Mouse (Mus musculus): ENCODE results near the gene Epha6. TPM values are rescaled to one million over a fixed set of nuclear protein-coding genes. Genes with fewer than 3 reads are reported as not detected.

Gene Epha6
- total and polyA plus RNA-seq, 2 experiments from 2014 or later: 5.3 to 25.3 TPM

GRCm38 (mm10) chr16:59715524-59715923 is 889.8 kb downstream of the Epha6 start:
- H3K27ac ChIP-seq (ENCODE audit: low read depth, low read length): no peak overlapping the region
- no peak overlapping the region for H3K4me3 ChIP-seq (ENCODE audit: low read depth, low read length)
- no peaks in the 10 kb centered on the region for H3K27me3 ChIP-seq (ENCODE audit: insufficient read depth, low read length)
- WGBS: 90% methylated on average over 4 of the region's 4 CpGs
- no peak overlapping the region for H3K9ac ChIP-seq (replicated peaks; ENCODE audit: low read length, poor library complexity, severe bottlenecking)
- no peak for TF ChIP-seq CTCF (IDR thresholded peaks at IDR 0.05)
- DNase-seq (ENCODE audit: low spot score) (no peak), ATAC-seq (ENCODE audit: low FRiP score) (no peak)
- no peak overlapping the region for H3K4me2 ChIP-seq (ENCODE audit: low read depth, low read length, poor library complexity, severe bottlenecking)
- no peaks in the 10 kb centered on the region for H3K36me3 ChIP-seq (ENCODE audit: insufficient read depth, low read length)
- no peaks in the 10 kb centered on the region for H3K9me3 ChIP-seq (ENCODE audit: low read length)
- no peaks in the 10 kb centered on the region for H3K4me1 ChIP-seq (ENCODE audit: insufficient read depth, low read length)

DNA sequence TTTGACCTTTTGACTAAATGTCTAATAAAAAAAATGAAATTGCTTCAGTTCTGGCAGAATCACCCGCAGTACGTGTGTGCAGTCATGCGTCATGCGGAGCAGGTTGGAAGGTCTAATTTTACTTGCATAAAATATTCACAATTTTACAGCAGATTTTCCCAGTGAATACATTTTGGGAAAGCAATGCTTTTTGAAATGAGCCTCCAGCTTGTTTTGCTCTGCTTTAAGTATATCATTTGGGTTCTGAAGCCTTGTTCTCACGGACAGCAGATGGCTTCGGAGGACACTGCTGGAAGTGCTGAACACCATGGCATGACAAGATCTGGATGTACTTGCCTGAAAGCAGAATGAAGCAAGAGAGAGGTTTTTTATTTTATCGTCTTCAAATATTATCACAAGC is 912.1 kb downstream of the Epha6 start:
- WGBS: 79% methylated on average over 7 of the region's 7 CpGs
- TF ChIP-seq CTCF (IDR thresholded peaks at IDR 0.05): no peak
- Histone ChIP-seq H3K27me3 (ENCODE audit: insufficient read depth, low read length) (no peaks in the 10 kb centered on the region), H3K9ac (replicated peaks; ENCODE audit: low read length, poor library complexity, severe bottlenecking) (no peak overlapping the region), H3K27ac (ENCODE audit: low read depth, low read length) (no peak overlapping the region), H3K4me2 (ENCODE audit: low read depth, low read length, poor library complexity, severe bottlenecking) (no peak overlapping the region), H3K4me3 (ENCODE audit: low read depth, low read length) (no peak overlapping the region), H3K4me1 (ENCODE audit: insufficient read depth, low read length) (no peaks in the 10 kb centered on the region), H3K9me3 (ENCODE audit: low read length) (no peaks in the 10 kb centered on the region), H3K36me3 (ENCODE audit: insufficient read depth, low read length) (no peaks in the 10 kb centered on the region)
- ATAC-seq (ENCODE audit: low FRiP score): no peak
- DNase-seq (ENCODE audit: low spot score): no peak

DNA sequence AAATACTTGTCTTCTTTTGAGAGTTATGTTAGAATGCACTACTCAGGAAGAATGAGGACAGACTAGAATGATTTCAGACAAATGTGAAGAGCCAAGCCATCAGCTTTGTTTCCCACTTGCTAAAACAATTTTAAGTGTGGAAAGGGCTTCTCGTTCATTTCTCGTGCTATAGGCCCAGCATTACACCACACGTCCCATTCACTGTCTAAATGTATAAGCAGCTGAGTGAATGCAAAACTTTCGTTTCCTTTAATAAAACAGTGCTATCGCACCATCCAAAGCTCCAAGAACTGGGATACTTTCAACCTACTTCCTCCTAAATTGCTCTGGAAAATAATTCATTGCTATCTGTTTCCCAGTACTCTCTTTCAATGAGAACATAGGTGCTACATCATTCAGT is 916.2 kb downstream of the Epha6 start:
- Histone ChIP-seq H3K4me2 (ENCODE audit: low read depth, low read length, poor library complexity, severe bottlenecking) (no peak overlapping the region), H3K36me3 (ENCODE audit: insufficient read depth, low read length) (no peaks in the 10 kb centered on the region), H3K27me3 (ENCODE audit: insufficient read depth, low read length) (no peaks in the 10 kb centered on the region), H3K9ac (replicated peaks; ENCODE audit: low read length, poor library complexity, severe bottlenecking) (no peak overlapping the region), H3K9me3 (ENCODE audit: low read length) (no peaks in the 10 kb centered on the region), H3K27ac (ENCODE audit: low read depth, low read length) (no peak overlapping the region), H3K4me3 (ENCODE audit: low read depth, low read length) (no peak overlapping the region), H3K4me1 (ENCODE audit: insufficient read depth, low read length) (no peaks in the 10 kb centered on the region)
- TF ChIP-seq CTCF (IDR thresholded peaks at IDR 0.05): no peak
- WGBS: 90% methylated on average over 5 of the region's 5 CpGs
- DNase-seq (ENCODE audit: low spot score) (no peak), ATAC-seq (ENCODE audit: low FRiP score) (no peak)

DNA sequence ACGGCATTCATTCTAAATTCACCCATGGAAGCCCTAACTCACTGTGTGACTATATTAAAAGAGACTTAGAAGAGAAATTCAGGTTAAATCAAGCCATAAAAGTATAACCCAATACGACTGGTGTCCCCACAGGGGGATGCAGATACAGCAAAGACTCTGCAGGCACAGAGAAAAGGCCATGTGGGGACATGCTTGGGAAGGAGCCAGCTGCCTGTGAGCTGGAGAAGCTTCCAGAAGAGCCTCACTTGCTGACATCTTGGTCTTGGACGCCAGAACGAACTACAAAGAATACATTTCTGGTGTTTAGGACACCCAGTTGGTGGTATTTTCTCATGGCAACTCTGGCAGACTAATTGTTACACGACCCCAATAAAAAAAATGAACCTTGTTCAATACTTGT is 920.2 kb downstream of the Epha6 start:
- TF ChIP-seq CTCF (IDR thresholded peaks at IDR 0.05): no peak
- no peak overlapping the region for H3K4me2 ChIP-seq (ENCODE audit: low read depth, low read length, poor library complexity, severe bottlenecking)
- DNase-seq (ENCODE audit: low spot score): no peak
- 73% methylated on average over 5 of the region's 5 CpGs for WGBS
- peaks cover 5% of the 10 kb centered on the region; the same call in 1 of the 2 replicates for H3K4me1 ChIP-seq (ENCODE audit: insufficient read depth, low read length)
- H3K9me3 ChIP-seq (ENCODE audit: low read length): no peaks in the 10 kb centered on the region
- no peak overlapping the region for H3K9ac ChIP-seq (replicated peaks; ENCODE audit: low read length, poor library complexity, severe bottlenecking)
- no peaks in the 10 kb centered on the region for H3K36me3 ChIP-seq (ENCODE audit: insufficient read depth, low read length)
- no peak overlapping the region for H3K4me3 ChIP-seq (ENCODE audit: low read depth, low read length)
- H3K27me3 ChIP-seq (ENCODE audit: insufficient read depth, low read length): no peaks in the 10 kb centered on the region
- no peak overlapping the region for H3K27ac ChIP-seq (ENCODE audit: low read depth, low read length)
- no peak for ATAC-seq (ENCODE audit: low FRiP score)

DNA sequence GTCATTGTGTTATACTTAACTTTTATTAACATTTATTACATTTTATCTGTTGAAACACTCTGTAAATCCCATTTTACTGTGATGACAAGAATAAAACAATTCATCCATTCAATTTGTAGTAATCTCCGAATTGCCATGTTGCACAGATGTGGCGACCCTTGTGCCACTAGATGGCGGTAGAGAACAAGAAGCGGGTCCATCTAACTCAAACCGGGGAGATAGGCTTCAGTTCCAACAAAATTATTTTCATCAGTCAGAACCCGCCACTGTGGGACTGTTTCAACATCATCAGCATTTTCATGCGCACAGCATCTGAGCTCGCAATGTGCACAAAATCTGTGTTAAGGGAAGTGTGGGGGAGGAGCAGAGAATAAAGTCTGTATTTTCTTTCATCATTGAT is 921.9 kb downstream of the Epha6 start:
- Histone ChIP-seq H3K4me3 (ENCODE audit: low read depth, low read length) (no peak overlapping the region), H3K9ac (replicated peaks; ENCODE audit: low read length, poor library complexity, severe bottlenecking) (no peak overlapping the region), H3K36me3 (ENCODE audit: insufficient read depth, low read length) (no peaks in the 10 kb centered on the region), H3K27me3 (ENCODE audit: insufficient read depth, low read length) (no peaks in the 10 kb centered on the region), H3K9me3 (ENCODE audit: low read length) (no peaks in the 10 kb centered on the region), H3K4me1 (ENCODE audit: insufficient read depth, low read length) (peaks cover 5% of the 10 kb centered on the region; the same call in 1 of the 2 replicates), H3K27ac (ENCODE audit: low read depth, low read length) (no peak overlapping the region), H3K4me2 (ENCODE audit: low read depth, low read length, poor library complexity, severe bottlenecking) (peak overlapping the region; percentile 36)
- peak; percentile 86 for ATAC-seq (ENCODE audit: low FRiP score)
- 2% methylated on average over 8 of the region's 8 CpGs for WGBS
- peak; percentile 93 for DNase-seq (ENCODE audit: low spot score)
- peak; percentile 99 for TF ChIP-seq CTCF (IDR thresholded peaks at IDR 0.05)

DNA sequence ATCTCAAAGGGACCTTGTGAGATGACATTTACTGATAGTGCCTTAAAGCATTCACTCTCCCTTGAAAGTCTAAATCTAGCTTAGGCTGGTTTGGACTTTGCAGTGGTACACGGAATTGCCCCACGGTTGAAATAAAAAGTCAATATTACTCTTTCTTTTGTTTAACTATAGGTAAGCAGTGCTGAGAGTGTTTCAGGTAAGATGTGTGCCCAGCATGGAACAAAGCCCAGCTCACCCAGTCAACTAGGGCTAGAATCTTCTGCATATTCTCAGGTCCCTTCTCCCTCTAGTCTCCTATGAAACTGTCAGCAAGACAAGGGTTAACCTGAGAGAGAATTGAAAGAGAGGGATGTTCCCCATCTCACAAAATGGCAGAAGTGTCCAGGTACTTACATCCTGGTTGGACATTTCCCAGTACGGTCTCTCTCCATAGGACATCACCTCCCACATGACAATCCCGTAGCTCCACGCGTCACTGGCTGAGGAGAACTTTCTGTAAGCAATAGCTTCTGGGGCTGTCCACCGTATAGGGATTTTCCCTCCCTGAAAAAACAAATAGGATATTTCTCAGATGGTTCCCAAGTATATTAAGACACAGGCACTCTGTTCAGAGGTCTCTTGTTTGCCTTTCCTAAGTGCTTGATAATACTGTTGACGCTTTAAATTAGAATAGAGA is 923.0 kb downstream of the Epha6 start:
- H3K4me3 ChIP-seq (ENCODE audit: low read depth, low read length): no peak overlapping the region
- no peak overlapping the region for H3K4me2 ChIP-seq (ENCODE audit: low read depth, low read length, poor library complexity, severe bottlenecking)
- no peak overlapping the region for H3K27ac ChIP-seq (ENCODE audit: low read depth, low read length)
- 88% methylated on average over 8 of the region's 8 CpGs for WGBS
- H3K9me3 ChIP-seq (ENCODE audit: low read length): no peaks in the 10 kb centered on the region
- ATAC-seq (ENCODE audit: low FRiP score) (no peak), DNase-seq (ENCODE audit: low spot score) (no peak)
- TF ChIP-seq CTCF (IDR thresholded peaks at IDR 0.05): no peak
- no peaks in the 10 kb centered on the region for H3K27me3 ChIP-seq (ENCODE audit: insufficient read depth, low read length)
- H3K36me3 ChIP-seq (ENCODE audit: insufficient read depth, low read length): no peaks in the 10 kb centered on the region
- no peak overlapping the region for H3K9ac ChIP-seq (replicated peaks; ENCODE audit: low read length, poor library complexity, severe bottlenecking)
- peaks cover 5% of the 10 kb centered on the region; the same call in 1 of the 2 replicates for H3K4me1 ChIP-seq (ENCODE audit: insufficient read depth, low read length)
